Mouse (Mus musculus): ENCODE measurements at regions not wholly inside any gene's neighbourhood (a gene's known extent, or its start where the extent isn't known, plus 50 kb on each side); places are given as distances from the start of the nearest gene placed in this dataset.

DNA sequence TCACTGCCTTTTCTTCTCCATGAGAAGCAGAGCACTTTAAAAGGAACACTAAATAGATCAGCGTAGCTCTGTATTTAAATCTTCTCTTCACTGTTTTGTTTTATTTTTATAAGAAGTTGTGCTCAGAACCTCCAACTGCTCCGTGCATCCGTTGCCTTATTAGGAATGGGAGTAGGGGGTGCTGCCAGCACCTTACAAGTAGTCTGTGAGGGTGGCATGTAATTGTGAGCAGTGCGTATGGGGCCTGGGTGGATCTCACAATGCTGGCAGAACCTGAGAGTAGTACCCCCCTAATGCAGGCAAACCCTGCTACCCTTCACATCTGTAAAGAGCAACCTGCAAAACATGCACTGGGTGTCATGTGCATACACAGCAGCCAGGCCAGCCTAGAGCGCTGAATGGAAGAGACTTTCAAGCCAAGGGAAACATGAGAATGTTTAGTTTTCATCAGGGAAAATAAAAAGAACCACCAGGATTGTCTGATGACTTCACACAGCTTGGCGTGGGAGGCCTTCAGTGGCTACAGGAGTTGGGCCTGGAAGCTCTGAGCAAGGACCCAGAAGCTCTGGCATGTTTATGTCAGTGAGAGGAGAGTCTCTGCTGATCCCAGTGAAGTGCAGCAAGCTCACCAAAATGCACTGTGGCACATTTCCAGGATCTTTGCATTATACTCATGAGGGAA lies 64.5 kb upstream of the Gm21897 start:
- no peaks in the 10 kb centered on the region for H3K27me3 ChIP-seq
- WGBS: 83% methylated on average over 6 of the region's 6 CpGs
- no peak overlapping the region for H3K4me2 ChIP-seq
- no peaks in the 10 kb centered on the region for H3K4me1 ChIP-seq (replicated peaks)
- no peak; the same call in 1 of the 2 replicates for ATAC-seq (ENCODE audit: insufficient number of reproducible peaks, insufficient read depth, low FRiP score, low TSS enrichment, low read depth)
- H3K27ac ChIP-seq: no peak overlapping the region
- no peaks in the 10 kb centered on the region for H3K9me3 ChIP-seq
- H3K4me3 ChIP-seq (replicated peaks): no peak overlapping the region
- H3K36me3 ChIP-seq: no peaks in the 10 kb centered on the region
- no peak overlapping the region for H3K9ac ChIP-seq (replicated peaks)

DNA sequence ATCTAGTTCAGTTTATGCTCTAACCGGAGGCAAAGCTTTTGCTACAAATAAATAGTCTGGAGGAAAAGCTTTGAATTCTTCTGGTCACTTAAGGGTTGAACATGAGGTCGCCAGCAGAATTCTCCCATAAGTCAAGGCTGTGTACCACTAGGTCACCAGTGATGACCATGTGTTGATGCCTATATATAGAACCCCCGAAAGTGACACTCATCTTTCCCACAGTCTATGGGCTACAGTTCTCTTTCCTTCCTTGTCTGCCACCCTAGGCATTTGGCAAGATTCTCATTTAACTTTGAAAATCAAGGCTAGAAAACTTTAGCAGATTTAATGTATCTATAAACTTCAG lies 63.9 kb upstream of the Gm21897 start:
- H3K9ac ChIP-seq (replicated peaks): no peak overlapping the region
- ATAC-seq (ENCODE audit: insufficient number of reproducible peaks, insufficient read depth, low FRiP score, low TSS enrichment, low read depth): no peak
- no peak overlapping the region for H3K27ac ChIP-seq
- H3K4me1 ChIP-seq (replicated peaks): no peaks in the 10 kb centered on the region; the same call in 1 of the 2 replicates
- no peak overlapping the region for H3K4me3 ChIP-seq (replicated peaks)
- 81% methylated on average over 3 of the region's 3 CpGs for WGBS
- H3K4me2 ChIP-seq: no peak overlapping the region
- H3K9me3 ChIP-seq: no peaks in the 10 kb centered on the region
- no peaks in the 10 kb centered on the region for H3K27me3 ChIP-seq
- no peaks in the 10 kb centered on the region for H3K36me3 ChIP-seq

DNA sequence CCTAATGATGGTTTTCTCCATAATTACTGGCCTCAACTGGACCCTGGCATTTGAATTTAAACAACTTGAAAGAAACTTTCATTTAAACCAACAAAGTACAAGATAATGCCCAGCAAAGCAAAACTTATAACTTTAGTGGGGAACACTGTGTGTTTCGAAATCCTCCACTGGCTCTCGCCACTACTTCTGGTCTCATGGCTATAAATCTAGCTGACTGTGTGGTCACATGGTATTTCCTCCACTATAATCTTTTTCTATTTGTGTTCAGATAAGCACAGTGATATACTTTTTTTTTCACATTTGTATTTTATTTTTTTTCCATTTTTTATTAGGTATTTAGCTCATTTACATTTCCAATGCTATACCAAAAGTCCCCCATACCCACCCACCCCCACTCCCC lies 62.6 kb upstream of the Gm21897 start:
- Histone ChIP-seq H3K4me1 (replicated peaks) (peaks cover 6% of the 10 kb centered on the region), H3K4me3 (replicated peaks) (no peak overlapping the region), H3K4me2 (no peak overlapping the region), H3K36me3 (no peaks in the 10 kb centered on the region), H3K27me3 (no peaks in the 10 kb centered on the region), H3K9ac (replicated peaks) (no peak overlapping the region), H3K27ac (no peak overlapping the region), H3K9me3 (no peaks in the 10 kb centered on the region)
- ATAC-seq (ENCODE audit: insufficient number of reproducible peaks, insufficient read depth, low FRiP score, low TSS enrichment, low read depth): no peak
- WGBS: 82% methylated on average over 2 of the region's 2 CpGs

DNA sequence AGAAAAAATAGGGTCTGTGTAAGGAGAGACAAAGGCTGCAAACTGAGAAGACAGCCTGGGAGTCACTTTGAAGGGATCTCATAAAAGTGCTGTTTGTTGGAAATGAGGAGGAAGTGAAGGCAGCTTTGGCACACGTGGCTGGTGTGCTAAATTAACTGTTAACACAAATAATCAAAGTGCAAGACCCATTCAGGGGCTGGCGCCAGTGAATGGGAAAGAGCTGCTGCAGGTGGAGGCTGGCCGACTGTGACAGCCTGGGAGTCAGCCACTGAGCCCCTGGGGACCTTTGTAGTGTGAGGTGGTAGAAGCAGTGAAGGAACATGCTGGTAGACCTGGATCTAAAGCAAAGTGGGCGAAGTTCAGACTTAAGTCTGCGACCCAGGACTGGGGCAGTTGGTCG lies 57.8 kb upstream of the Gm21897 start:
- H3K4me1 ChIP-seq (replicated peaks): peaks cover 15% of the 10 kb centered on the region
- peak overlapping the region; percentile 19; the same call in 1 of the 2 replicates for H3K4me2 ChIP-seq

DNA sequence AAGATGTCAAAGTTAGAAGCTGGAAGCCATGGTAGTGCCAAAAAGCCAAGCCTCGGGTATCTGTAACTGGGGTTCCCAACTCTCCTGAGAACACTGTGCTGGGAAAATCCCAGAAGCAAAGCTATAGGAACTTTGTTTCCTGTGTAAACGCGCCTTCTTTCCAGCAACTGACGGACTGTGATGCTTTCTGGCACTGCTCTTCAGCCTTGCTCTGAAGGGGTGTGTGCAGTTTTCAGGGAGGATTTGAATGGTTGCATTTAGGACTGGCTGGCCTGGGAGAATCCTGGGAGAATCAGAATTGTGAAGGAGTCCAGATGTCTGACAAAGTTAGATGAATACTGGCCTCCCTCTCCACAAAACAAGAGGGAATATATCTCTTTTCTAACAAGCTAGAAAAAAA lies 57.2 kb upstream of the Gm21897 start:
- Histone ChIP-seq H3K36me3 (no peaks in the 10 kb centered on the region), H3K4me2 (no peak overlapping the region), H3K4me3 (replicated peaks) (no peak overlapping the region), H3K4me1 (replicated peaks) (peaks cover 15% of the 10 kb centered on the region), H3K27me3 (no peaks in the 10 kb centered on the region), H3K9ac (replicated peaks) (no peak overlapping the region), H3K27ac (peak overlapping the region; percentile 62), H3K9me3 (no peaks in the 10 kb centered on the region)
- WGBS: 76% methylated on average over 4 of the region's 4 CpGs
- ATAC-seq (ENCODE audit: insufficient number of reproducible peaks, insufficient read depth, low FRiP score, low TSS enrichment, low read depth): no peak

More for the DNA sequence above, 57.8 kb upstream of the Gm21897 start:
- H3K36me3 ChIP-seq: no peaks in the 10 kb centered on the region
- peak overlapping the region; percentile 62; the same call in 1 of the 2 replicates for H3K27ac ChIP-seq
- ATAC-seq (ENCODE audit: insufficient number of reproducible peaks, insufficient read depth, low FRiP score, low TSS enrichment, low read depth): peak; percentile 73
- no peaks in the 10 kb centered on the region for H3K27me3 ChIP-seq
- no peak overlapping the region for H3K4me3 ChIP-seq (replicated peaks)
- H3K9me3 ChIP-seq: no peaks in the 10 kb centered on the region
- 30% methylated on average over 6 of the region's 6 CpGs for WGBS
- no peak overlapping the region for H3K9ac ChIP-seq (replicated peaks)
